Mouse (Mus musculus) mammary gland, adult 2 months (tissue): ENCODE results near the gene Fam133b. TPM values are rescaled to one million over a fixed set of nuclear protein-coding genes. Genes with fewer than 3 reads are reported as not detected.

Experiments
- polyA plus RNA-seq: library from polyadenylated mRNA; depleted of rRNA; stranded (reverse); fragments of >200 nt; gene quantifications from 2 replicates; pipeline ENCODE4 v1.2.3, GENCODE M21; 2012; ENCODE audit warnings: low replicate concordance; rRNA removed

Fam133b gene
- 3.4 and 6.7 TPM in 2 replicates for polyA plus RNA-seq

GRCm38 (mm10) chr5:3543629-3544479, at the start of gene Fam133b:
Gene Fam133b, plus strand, starts transcription at chr5:3543833.

GRCm38 (mm10) chr5:3571266-3571665, 27.6 kb downstream of the Fam133b start, which contains the start of gene 1700109H08Rik:
Gene 1700109H08Rik, plus strand, starts transcription at chr5:3571566.

GRCm38 (mm10) chr5:3595693-3596398, 52.2 kb downstream of the Fam133b start, which contains the start of gene Pex1:
Gene Pex1, plus strand, starts transcription at chr5:3596066.

GRCm38 (mm10) chr5:3596399-3596766, 52.8 kb downstream of the Fam133b start, which contains the start of gene Rbm48:
Gene Rbm48, minus strand, starts transcription at chr5:3596585.

Other genes starting within 250 kb of the Fam133b start
- 4.6 and 7.0 TPM in 2 replicates for gene Cdk6, start 202.3 kb upstream of the Fam133b start, polyA plus RNA-seq
- gene 1700109H08Rik, start 27.7 kb downstream of the Fam133b start, polyA plus RNA-seq: 1.6 and 2.6 TPM in 2 replicates
- 5.7 and 9.8 TPM in 2 replicates for gene Pex1, start 52.2 kb downstream of the Fam133b start, polyA plus RNA-seq
- 3.0 and 6.7 TPM in 2 replicates for gene Rbm48, start 52.8 kb downstream of the Fam133b start, polyA plus RNA-seq
- gene Tmbim7, start 107.3 kb downstream of the Fam133b start, polyA plus RNA-seq: not detected in 2 replicates
- gene Gatad1, start 113.4 kb downstream of the Fam133b start, polyA plus RNA-seq: 53.2 and 62.1 TPM in 2 replicates